Mouse (Mus musculus) left cerebral cortex, adult 8-10 months (tissue): ENCODE measurements around the gene Smim5. TPM values are rescaled to one million over a fixed set of nuclear protein-coding genes. Genes with fewer than 3 reads are reported as not detected.

Source experiments
- DNase-seq, 2 experiments: peaks; one replicate each; pipeline ENCODE4 v3.0.0; 2022; ENCODE audit warnings: low spot score in 2 of 2
- total RNA-seq, 4 experiments: library from RNA; stranded (reverse); gene quantifications; 2 replicates each; pipeline ENCODE4 v1.2.4; 2022

The Smim5 gene
- total RNA-seq, 4 experiments from 2014 or later: 0.78 to 1.6 (median 0.95) TPM; not detected in 1

- no peak for DNase-seq
Observed at GRCm38 (mm10) chr11:115921986-115922385, 22.2 kb downstream of the Smim5 start.

DNA sequence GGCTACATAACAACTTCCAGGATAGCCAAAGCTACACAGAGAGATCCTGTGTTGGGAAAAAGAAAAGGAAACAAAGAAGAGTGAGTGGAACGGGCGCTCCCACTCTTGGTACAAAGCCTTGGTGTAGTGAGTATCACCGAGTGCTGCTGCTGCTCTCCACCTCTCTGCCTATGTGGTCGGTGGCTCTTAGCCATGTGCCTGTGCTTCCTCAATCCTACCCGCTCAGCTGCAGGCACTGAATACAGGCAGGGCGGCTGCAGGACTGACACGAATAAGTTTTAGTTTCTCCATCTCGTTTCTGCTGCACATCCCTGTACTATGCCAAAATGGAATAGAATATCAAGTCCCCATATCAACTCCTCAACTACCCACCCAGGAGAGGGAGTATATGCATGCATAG lies 29.3 kb downstream of the Smim5 start:
- DNase-seq: no peak

- no peak for DNase-seq
Observed at GRCm38 (mm10) chr11:115929818-115930217, 30.1 kb downstream of the Smim5 start.

DNA sequence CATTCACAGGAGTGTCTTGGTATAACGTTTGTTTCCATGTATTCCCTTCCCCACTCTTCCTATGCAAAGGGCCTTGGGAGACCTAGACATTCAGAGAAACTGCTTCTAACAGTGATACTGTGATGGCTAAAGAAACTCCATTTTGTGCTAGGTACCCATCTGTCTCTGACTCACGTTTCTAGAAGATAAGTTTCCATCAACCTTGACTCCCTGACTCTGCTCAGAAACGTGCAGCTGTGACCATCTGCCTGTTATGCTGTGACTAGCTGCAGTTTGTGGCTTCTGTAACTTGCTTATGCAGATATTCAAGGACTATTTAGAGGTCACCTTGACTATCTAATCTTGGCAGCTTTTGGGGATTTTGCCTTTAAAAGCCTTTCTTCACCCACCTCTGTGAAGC lies 31.5 kb downstream of the Smim5 start:
- no peak for DNase-seq

DNA sequence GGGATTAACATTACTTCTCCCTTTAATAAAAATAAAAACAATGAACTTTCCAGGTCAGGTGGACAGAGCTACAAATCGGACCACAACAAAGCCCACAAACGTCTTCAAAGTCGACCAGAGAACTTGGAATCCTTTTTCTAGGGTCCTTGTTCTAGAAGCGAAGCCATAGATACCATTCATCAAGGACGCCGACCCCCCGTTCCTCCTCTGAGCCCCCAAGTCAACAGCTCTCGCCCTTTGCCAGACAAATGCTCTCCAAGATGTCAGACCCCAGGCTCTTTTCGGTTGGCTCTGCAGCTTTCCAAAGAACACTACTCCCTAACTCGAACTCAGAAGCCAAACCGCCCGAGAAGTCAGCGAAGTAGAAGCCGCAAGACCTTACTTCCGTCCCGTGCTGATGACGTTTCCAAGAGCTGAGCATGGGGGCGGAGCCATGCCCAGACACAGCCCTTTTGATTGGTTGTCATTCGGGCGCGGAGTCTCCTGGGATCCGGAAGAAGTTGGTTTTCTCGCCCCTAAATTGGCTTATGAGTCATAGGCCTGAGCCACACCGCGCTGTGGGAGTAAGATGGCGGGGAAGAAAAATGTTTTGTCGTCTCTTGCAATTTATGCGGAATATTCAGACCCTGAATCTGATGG lies 33.5 kb downstream of the Smim5 start, which contains the start of the genes Sap30bp and Recql5:
Sap30bp (plus strand) TSS at position 175 of the 639 bp plus-strand sequence.
Recql5 (minus strand) TSS at position 370 of the 639 bp plus-strand sequence.
- DNase-seq: peak; percentile 87 to 97

DNA sequence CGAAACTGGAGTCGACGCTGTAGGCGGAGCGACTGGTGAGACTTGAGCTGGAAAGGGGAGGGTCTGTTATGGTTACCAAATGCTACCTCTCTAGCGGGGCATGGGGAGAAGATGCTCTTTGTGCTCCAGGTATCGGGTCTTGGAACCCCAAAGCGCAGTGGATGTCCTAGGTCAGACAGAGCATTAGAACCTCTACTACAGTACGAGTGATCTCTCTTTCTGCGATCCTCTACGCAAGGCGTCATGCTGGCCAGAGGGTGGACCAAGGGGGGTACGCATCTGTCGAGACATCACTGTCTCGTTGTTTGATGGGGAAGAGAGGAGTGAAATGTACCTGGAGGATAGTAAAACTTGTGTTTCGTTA lies 34.0 kb downstream of the Smim5 start:
- DNase-seq: no peak

- peak in 1 of 2 experiments; percentile 59 for DNase-seq
Observed at GRCm38 (mm10) chr11:115939690-115940329, 40.0 kb downstream of the Smim5 start.

GRCm38 (mm10) chr11:115941980-115942379 lies 42.2 kb downstream of the Smim5 start:
- DNase-seq: no peak

DNA sequence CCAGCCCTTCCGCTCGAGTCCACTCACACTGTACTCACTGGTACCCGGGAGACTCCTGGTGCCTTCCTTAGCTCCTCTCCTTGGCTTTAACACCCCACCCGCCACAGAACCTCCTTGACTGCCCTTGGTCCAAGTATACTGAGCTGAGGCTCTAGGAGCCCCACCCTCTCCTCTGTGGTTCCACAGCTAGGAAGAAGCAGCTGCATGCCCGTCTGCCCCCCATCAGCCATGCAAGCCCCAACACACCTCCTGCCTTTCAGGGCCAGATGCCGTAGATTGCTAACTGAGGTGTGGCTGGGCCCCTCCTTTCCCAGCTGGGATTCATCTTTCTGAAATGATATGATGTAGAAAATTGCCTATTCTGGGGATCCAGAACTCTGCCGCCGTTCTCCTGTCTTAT lies 45.5 kb downstream of the Smim5 start:
- no peak for DNase-seq

DNA sequence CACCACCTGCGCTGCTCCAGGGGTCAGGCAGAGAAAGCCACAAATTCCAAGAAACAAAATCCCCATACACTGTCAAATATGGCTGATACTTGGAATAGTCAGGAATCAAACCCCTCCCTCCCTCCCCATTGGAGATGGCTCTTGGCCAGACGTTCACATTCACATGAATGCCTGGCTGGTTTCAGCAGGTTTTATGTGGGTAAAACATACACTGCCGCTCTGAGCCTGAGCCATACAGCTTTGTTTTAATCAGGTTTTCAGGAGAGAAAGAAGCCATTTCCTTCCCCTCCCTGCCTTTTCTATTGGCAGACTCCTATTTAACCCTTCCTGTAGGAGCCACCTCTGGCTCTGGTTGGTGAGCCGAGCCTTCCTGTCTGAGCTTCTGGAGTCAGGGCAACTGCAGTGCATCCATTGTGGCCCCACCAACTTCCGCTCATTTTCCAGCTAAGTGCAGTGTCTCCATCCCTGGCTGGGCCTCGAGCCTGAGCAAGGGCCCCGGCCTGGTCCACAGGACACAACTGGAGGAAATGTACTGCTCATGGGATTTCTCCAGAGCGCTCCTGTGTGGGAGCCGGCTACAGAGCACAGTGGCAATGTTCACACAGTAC lies 46.6 kb downstream of the Smim5 start:
- DNase-seq: no peak

DNA sequence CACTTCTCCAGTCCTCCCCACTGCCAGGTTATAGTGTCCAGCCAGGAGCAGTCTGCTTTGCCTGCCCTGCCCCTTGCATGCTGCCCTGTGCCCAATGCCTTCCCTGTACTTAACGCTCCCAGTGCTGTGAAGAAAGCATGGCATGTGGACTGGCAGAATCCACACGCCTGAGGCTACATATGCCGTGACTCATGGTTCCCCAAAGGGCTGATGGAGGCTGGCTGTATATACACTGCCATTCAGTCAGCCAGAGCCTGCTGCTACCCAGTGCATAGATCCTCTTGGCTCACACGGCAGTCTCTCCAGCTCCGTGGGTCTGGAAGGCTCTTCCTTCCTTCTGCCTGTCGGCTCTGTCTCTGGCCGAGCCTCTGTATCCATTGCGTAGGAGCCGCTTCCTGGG lies 48.5 kb downstream of the Smim5 start:
- DNase-seq: no peak

DNA sequence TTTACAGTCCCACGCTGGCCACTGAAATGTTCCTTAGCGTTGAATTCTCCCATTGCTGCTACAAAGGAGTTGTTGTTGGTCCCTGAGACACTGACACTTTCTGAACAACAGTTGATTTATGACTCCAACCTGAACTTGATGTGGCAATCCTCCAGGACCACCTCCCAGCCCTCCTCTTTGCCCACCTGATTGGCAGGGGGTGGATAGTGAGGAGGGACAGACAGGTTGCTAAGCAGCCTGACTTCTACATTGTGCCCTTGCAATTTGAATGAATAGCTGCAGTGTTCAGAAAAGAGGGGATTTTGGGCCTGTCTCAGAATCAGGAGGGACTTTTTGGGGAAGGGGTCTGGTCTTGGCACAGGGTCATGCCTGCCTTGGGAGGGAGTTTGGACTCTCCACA lies 51.0 kb downstream of the Smim5 start:
- DNase-seq: no peak

DNA sequence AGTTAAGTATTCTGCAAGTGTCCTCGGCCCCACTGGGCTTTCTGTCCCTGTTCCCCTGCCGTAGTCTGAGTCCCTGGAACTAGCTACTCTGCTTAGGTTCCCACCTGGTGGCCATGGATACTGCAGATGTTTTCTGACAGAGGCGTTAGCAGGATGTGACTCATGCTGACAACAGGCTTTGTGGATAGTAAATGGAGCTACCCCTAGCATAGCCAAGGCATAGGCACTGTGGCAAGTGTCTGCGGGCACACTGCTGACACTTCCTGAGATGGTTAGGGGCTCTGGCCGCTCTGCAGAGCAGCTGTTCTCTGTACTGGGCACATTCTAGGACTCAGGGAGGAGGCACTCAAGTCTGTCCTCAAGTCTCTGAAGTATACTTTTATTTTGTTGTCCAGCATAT lies 54.9 kb downstream of the Smim5 start:
- no peak for DNase-seq

DNA sequence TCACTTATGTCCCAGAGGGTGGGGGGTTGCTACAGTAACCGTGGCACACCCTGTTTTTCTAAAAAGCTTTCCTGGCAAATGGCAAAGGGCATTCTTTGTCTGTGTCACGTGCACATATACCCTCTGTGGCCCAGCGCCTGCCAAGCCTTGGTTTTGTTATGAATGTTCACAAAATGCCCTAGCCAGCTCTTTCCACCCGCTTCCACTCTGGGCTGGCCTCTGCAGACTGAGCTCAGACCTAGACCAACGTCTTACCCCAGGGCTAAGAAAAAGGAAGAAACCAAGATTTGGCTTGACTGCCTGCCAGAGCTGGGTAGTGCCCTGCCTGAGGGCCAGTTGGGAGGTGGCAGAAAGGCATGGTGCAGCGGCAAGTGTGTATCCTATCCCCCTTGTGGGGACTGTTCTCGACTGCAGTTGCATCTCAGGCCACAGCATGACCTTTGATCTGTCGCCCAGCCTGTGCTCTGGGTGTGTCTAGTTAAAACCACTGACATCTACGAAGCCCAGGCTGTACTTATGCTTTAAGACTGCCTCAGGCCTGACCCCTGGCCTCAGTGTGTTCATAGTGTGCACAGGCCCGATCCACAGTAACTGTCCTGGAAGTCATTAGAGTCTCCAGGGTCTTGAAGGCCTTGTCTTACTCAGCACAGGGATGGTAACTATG lies 55.6 kb downstream of the Smim5 start:
- DNase-seq: no peak

Other genes with a start within 250 kb of the Smim5 start
- gene Grb2, start 191.4 kb upstream of the Smim5 start, total RNA-seq: 100 to 1,000 TPM; 206 to 217 (median 212) TPM
- 10 to 100 TPM; 58.1 to 66.3 (median 62.9) TPM for gene Tmem94, start 134.5 kb upstream of the Smim5 start, total RNA-seq
- 10 to 100 TPM; 18.2 to 18.9 (median 18.4) TPM for gene Caskin2, start 86.3 kb upstream of the Smim5 start, total RNA-seq
- 10 to 100 TPM; 12.4 to 17.1 (median 14.5) TPM for gene Tsen54, start 85.2 kb upstream of the Smim5 start, total RNA-seq
- 1 to 10 TPM; 2.5 to 5.2 (median 4.6) TPM for gene Llgl2, start 75.9 kb upstream of the Smim5 start, total RNA-seq
- under 1 TPM; 0.07 to 0.89 (median 0.57) TPM for gene Myo15b, start 41.6 kb upstream of the Smim5 start, total RNA-seq
- not detected for gene Smim6, start 12.1 kb downstream of the Smim5 start, total RNA-seq
- 10 to 100 TPM; 42.0 to 61.0 (median 55.7) TPM for gene Sap30bp, start 33.3 kb downstream of the Smim5 start, total RNA-seq
- gene Recql5, start 33.5 kb downstream of the Smim5 start, total RNA-seq: 10 to 100 TPM; 23.5 to 33.0 (median 25.2) TPM
- 10 to 100 TPM in 3 of 4 experiments, 1 to 10 TPM in 1; 9.4 to 13.4 (median 11.3) TPM for gene Itgb4, start 74.7 kb downstream of the Smim5 start, total RNA-seq
- gene Galk1, start 112.8 kb downstream of the Smim5 start, total RNA-seq: 10 to 100 TPM; 16.1 to 19.7 (median 18.6) TPM
- 100 to 1,000 TPM; 272 to 296 (median 284) TPM for gene H3f3b, start 128.0 kb downstream of the Smim5 start, total RNA-seq
- 10 to 100 TPM; 23.4 to 27.7 (median 25.0) TPM for gene Unk, start 130.4 kb downstream of the Smim5 start, total RNA-seq
- 1 to 10 TPM; 1.2 to 4.1 (median 1.7) TPM for gene Unc13d, start 178.0 kb downstream of the Smim5 start, total RNA-seq
- 100 to 1,000 TPM; 414 to 460 (median 438) TPM for gene Wbp2, start 187.0 kb downstream of the Smim5 start, total RNA-seq
- gene Trim47, start 227.2 kb downstream of the Smim5 start, total RNA-seq: 1 to 10 TPM; 5.6 to 8.1 (median 7.0) TPM
- gene Trim65, start 231.2 kb downstream of the Smim5 start, total RNA-seq: 1 to 10 TPM; 6.3 to 7.7 (median 7.4) TPM
- 10 to 100 TPM; 43.3 to 64.9 (median 56.2) TPM for gene Mrpl38, start 238.9 kb downstream of the Smim5 start, total RNA-seq